Mouse (Mus musculus) layer of hippocampus, postnatal 25 days (tissue): ENCODE measurements around the gene Bcan. TPM values are rescaled to one million over a fixed set of nuclear protein-coding genes. Genes with fewer than 3 reads are reported as not detected.
A peak's percentile ranks its signal among the peaks of the same experiment; 100 is the strongest.

Experiments
- DNase-seq, 2 experiments: peaks; one replicate each; pipeline ENCODE4 v3.0.0; 2022; ENCODE audit warnings: mixed read lengths in 2 of 2, low spot score in 1 of 2; ENCODE audit errors: extremely low spot score in 1 of 2
- total RNA-seq, 2 experiments: library from RNA; stranded (reverse); gene quantifications; 2 replicates each; pipeline ENCODE4 v1.2.3; 2021

Gene Bcan
- total RNA-seq, 2 experiments from 2014 or later, result 329 to 388 TPM

GRCm38 (mm10) chr3:87973593-87974380, 26.2 kb downstream of the Bcan start:
- no peak for DNase-seq

GRCm38 (mm10) chr3:87972776-87973175, 27.3 kb downstream of the Bcan start:
- DNase-seq, result no peak

- DNase-seq, result no peak
Observed at GRCm38 (mm10) chr3:87972203-87972664, 27.8 kb downstream of the Bcan start.

- DNase-seq, result no peak
Observed at GRCm38 (mm10) chr3:87971489-87972202, 28.4 kb downstream of the Bcan start.

- no peak for DNase-seq
Observed at GRCm38 (mm10) chr3:87970939-87971488, 29.0 kb downstream of the Bcan start, which contains the start of gene Nes. Nes (plus strand) TSS chr3:87971078.

- peak in 1 of 2 experiments; percentile 60 for DNase-seq
Observed at GRCm38 (mm10) chr3:87970184-87970938, 29.7 kb downstream of the Bcan start.

- DNase-seq, result peak; percentile 63 to 72
Observed at GRCm38 (mm10) chr3:87960586-87961191, 39.3 kb downstream of the Bcan start.

- no peak for DNase-seq
Observed at GRCm38 (mm10) chr3:87960191-87960585, 39.8 kb downstream of the Bcan start.

GRCm38 (mm10) chr3:87959371-87959770, 40.7 kb downstream of the Bcan start:
- no peak for DNase-seq

- DNase-seq, result no peak
Observed at GRCm38 (mm10) chr3:87958967-87959366, 41.1 kb downstream of the Bcan start.

- no peak for DNase-seq
Observed at GRCm38 (mm10) chr3:87958476-87958875, 41.6 kb downstream of the Bcan start.

- no peak for DNase-seq
Observed at GRCm38 (mm10) chr3:87958056-87958455, 42.0 kb downstream of the Bcan start.

- no peak for DNase-seq
Observed at GRCm38 (mm10) chr3:87952440-87952839, 47.6 kb downstream of the Bcan start.

- DNase-seq, result no peak
Observed at GRCm38 (mm10) chr3:87951946-87952345, 48.1 kb downstream of the Bcan start.

GRCm38 (mm10) chr3:87949955-87950515, 50.0 kb downstream of the Bcan start:
- DNase-seq, result no peak

- DNase-seq, result no peak
Observed at GRCm38 (mm10) chr3:87949266-87949954, 50.6 kb downstream of the Bcan start.

GRCm38 (mm10) chr3:87948378-87949265, 51.4 kb downstream of the Bcan start, which contains the start of gene Crabp2:
Crabp2 (plus strand) TSS chr3:87948666.
- DNase-seq, result no peak

GRCm38 (mm10) chr3:87947811-87948199, 52.2 kb downstream of the Bcan start:
- no peak for DNase-seq
